Mouse (Mus musculus) cortical plate, adult 2 months (tissue): ENCODE data around the gene Arfip1.

Source experiments
- CTCF ChIP-seq: fragments of 200-500 bp; IDR thresholded peaks from 2 replicates; pipeline ENCODE4 v1.5.1; 2011; ENCODE audit warnings: mild to moderate bottlenecking, control low read depth, low read length; ENCODE audit not compliant: insufficient read depth; ENCODE audit errors: extremely low read depth
- POLR2A ChIP-seq: fragments of 200-500 bp; IDR thresholded peaks from 2 replicates; pipeline ENCODE4 v1.6.1; 2011; ENCODE audit warnings: mild to moderate bottlenecking, low read length, control low read depth; ENCODE audit not compliant: insufficient read depth; ENCODE audit errors: extremely low read depth

DNA sequence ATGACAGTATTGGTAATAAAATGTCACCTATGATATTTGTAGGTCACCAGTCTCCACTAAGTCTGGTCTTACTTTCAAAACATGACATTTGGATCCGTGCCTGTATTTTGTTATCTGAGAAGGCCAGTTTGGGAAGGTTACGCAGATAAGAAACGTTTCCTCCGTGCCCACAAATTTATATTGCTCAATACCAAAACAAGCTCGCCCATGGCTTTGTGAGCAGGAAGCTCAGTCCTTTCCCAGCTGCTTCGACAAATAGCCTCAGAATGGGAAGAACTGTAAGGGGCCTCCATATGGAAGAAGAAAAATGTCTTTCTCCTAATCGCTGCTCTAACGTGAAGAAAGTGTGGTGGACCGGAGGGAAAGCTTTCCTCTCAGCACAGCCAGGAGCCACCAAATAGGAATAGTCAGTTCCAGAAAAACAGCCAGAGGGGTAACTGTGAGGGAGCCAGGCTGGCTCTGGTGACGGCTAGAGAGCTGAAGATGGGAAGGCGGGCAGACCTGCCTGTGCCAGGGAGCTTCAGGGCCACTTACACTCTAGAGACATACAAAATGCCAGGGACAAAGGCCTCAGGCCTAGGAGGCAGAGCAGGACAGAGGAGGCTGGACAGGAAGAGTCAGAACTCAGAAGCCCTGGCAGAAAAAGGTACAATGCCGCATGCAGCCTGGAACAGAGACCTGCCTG is 126.5 kb downstream of the Arfip1 start:
- TF ChIP-seq CTCF (no peak), POLR2A (no peak)
